Mouse (Mus musculus) thymus, postnatal 25 days (tissue): ENCODE measurements around the gene Fam241a.
A peak's percentile ranks its signal among the peaks of the same experiment; 100 is the strongest.

Experiments
- DNase-seq: peaks from one replicate; pipeline ENCODE4 v3.0.0; 2022

The Fam241a gene

GRCm38 (mm10) chr3:127831079-127831478 is 65.0 kb downstream of the Fam241a start:
- no peak for DNase-seq

DNA sequence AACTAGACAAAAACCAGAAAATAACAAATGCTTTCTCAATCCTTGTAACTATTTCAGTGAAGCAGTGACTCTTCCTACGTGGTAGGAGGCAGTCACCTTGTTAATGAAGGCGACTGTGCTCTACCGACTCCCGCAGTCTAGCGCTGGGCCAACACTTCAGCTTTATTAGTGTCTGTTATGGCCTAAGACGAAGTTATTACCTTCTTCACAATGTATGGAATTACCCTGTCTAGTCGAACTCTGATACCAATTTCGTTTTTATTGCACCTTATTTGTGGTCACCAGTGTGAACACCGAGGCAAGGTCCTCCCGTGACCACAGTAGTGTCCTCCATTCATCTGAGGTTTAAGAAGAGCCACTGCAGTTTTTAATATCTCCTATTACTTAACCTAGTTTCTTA is 65.9 kb downstream of the Fam241a start:
- DNase-seq, result no peak

DNA sequence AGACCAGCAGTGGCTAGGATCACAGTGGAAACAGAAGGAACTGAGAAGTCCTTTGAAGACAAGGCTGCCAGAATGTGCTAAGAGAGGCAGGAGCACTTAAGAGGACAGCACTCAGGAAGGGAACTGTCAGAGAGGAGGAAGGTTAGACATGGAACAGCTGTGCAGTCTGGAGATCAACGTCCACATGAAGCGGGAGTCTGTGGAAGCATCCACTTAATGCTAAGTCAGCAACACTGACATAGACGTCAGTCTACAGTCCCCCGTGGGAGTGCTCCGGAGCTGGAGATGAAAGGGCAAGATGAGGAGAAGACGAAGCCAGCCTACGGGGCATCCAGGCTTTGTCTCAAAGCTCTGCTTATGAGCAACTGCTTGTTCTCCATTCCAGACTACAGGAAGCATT is 69.0 kb downstream of the Fam241a start:
- DNase-seq, result no peak

DNA sequence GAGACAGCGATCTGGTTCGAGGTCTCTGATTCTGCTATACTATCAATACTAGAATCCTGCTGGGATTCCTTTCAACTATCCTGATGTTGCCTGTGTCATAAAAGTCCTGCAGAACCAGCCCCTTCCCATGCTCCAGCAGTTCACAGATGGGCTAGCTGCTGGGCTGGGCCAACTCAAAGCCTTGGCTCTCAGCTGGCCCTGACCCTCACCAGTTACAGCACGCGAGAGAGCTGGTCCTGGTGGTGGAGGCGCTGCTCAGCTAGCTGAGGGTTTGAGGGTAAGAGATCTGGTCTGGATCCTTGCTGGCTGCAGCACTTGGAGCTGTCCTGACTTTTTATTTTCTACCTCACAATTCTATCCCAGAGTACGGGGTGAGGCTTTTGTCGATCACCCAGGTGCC is 69.6 kb downstream of the Fam241a start:
- DNase-seq, result no peak

GRCm38 (mm10) chr3:127823886-127824863 is 71.9 kb downstream of the Fam241a start:
- DNase-seq, result peak; percentile 56

DNA sequence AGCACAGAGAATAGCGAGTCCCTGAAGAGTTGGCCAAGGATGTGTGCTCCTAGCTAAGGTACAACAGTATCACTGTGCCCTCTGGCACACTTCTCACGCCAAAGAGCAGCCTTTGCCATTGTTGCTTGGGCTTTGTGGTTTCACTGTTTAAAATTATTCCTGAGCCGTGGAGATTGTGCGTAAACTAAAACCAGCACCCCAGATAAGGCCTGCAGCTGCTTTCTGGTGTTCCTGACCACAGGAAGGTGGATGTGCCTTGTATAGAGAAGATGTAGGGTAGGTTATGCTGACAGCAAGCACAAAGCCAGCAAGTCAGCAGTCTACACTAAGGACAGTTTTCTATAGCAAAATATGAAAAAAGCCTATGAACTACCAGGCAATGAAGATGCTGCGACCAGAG is 74.9 kb downstream of the Fam241a start:
- no peak for DNase-seq

- no peak for DNase-seq
Measured at GRCm38 (mm10) chr3:127820400-127820799, 75.7 kb downstream of the Fam241a start.
